ENCODE assay signal across 17 mouse cellular contexts in genomic region chr4:49479035-49479434, GRCm38 (mm10). TPM values are rescaled to one million over a fixed set of nuclear protein-coding genes. Genes with fewer than 3 reads are reported as not detected.
DNase-seq lines count a peak whose midpoint lies in the region; ATAC-seq lines count a peak whose summit lies in the region.
"Not testable (repeated sequence)": the region's sequence is repeated elsewhere in the genome, so short reads cannot be mapped to it uniquely, and the experiment has no call there.
"Had no signal": no experiment of that assay in that cellular context is flagged by ENCODE, and none has a peak within 500 bp of the region (broad histone marks: within the 10 kb centered on the region; RNA-seq: fewer than 3 reads in every experiment).

No protein-coding gene starts in this region.

- not testable (repeated sequence) for H3K9me3 ChIP-seq in heart, embryonic 13.5 days; intestine, embryonic 16.5 days (ENCODE audit: control insufficient read depth, low read length); liver, embryonic 12.5 days (replicated peaks); liver, embryonic 16.5 days (replicated peaks; ENCODE audit: control insufficient read depth, low read length); stomach, embryonic 15.5 days

- H3K9ac ChIP-seq in heart, embryonic 13.5 days; intestine, embryonic 16.5 days (ENCODE audit: low read depth, low read length); liver, embryonic 16.5 days (ENCODE audit: low read depth, low read length); stomach, embryonic 15.5 days: not testable (repeated sequence)
- H3K9ac ChIP-seq in liver, embryonic 12.5 days = peak overlapping the region; percentile 68; the same call in 1 of the 2 replicates

- not testable (repeated sequence) for H3K4me3 ChIP-seq in heart, embryonic 13.5 days; liver, embryonic 12.5 days; liver, embryonic 16.5 days (ENCODE audit: low read depth, low read length); stomach, embryonic 15.5 days (replicated peaks)
- peak overlapping the region; percentile 21; the same call in 1 of the 2 replicates for H3K4me3 ChIP-seq in intestine, embryonic 16.5 days (ENCODE audit: low read length)

- H3K27me3 ChIP-seq in heart, embryonic 13.5 days (replicated peaks); intestine, embryonic 16.5 days (replicated peaks; ENCODE audit: control insufficient read depth, insufficient read depth, low read length); liver, embryonic 12.5 days (replicated peaks); liver, embryonic 16.5 days (ENCODE audit: control insufficient read depth, insufficient read depth, low read depth, low read length); stomach, embryonic 15.5 days (replicated peaks): not testable (repeated sequence)

- not testable (repeated sequence) for H3K36me3 ChIP-seq in heart, embryonic 13.5 days; intestine, embryonic 16.5 days (ENCODE audit: control insufficient read depth, insufficient read depth, low read length); liver, embryonic 12.5 days; liver, embryonic 16.5 days (ENCODE audit: control insufficient read depth, insufficient read depth); stomach, embryonic 15.5 days

- not testable (repeated sequence) for H3K27ac ChIP-seq in heart, embryonic 13.5 days (replicated peaks); intestine, embryonic 16.5 days (ENCODE audit: low read length); liver, embryonic 16.5 days (ENCODE audit: low read length)
- H3K27ac ChIP-seq in liver, embryonic 12.5 days = peak overlapping the region; percentile 69
- H3K27ac ChIP-seq in stomach, embryonic 15.5 days = peak overlapping the region; percentile 51; the same call in 1 of the 2 replicates

- peak; percentile 50 for DNase-seq in R1 (ENCODE audit: low read depth, low spot score)
- peak; percentile 2 for DNase-seq in lung, postnatal 36 days

- 50% methylated on average over 2 of the region's 2 CpGs for whole genome bisulfite sequencing in heart, embryonic 13.5 days
- WGBS in intestine, embryonic 16.5 days = 24% methylated on average over 2 of the region's 2 CpGs
- WGBS in liver, embryonic 12.5 days (ENCODE audit: insufficient replicate concordance) = 13% methylated on average over 2 of the region's 2 CpGs
- WGBS in liver, embryonic 16.5 days (ENCODE audit: insufficient replicate concordance) = 9% methylated on average over 2 of the region's 2 CpGs
- WGBS in stomach, embryonic 15.5 days = 24% methylated on average over 2 of the region's 2 CpGs

- H3K4me2 ChIP-seq in heart, embryonic 13.5 days = 0 out of 2 replicates have a peak overlapping the region, but pooled peaks have one; percentile 68
- peak overlapping the region; percentile 30; the same call in 1 of the 2 replicates for H3K4me2 ChIP-seq in intestine, embryonic 16.5 days (ENCODE audit: low read depth, low read length)
- peak overlapping the region; percentile 72 for H3K4me2 ChIP-seq in liver, embryonic 12.5 days
- peak overlapping the region; percentile 76 for H3K4me2 ChIP-seq in liver, embryonic 16.5 days (ENCODE audit: low read depth, low read length)
- peak overlapping the region; percentile 21; the same call in 1 of the 2 replicates for H3K4me2 ChIP-seq in stomach, embryonic 15.5 days

- peaks cover 13% of the 10 kb centered on the region for H3K4me1 ChIP-seq in heart, embryonic 13.5 days
- H3K4me1 ChIP-seq in intestine, embryonic 16.5 days (ENCODE audit: control insufficient read depth, insufficient read depth, low read length); stomach, embryonic 15.5 days: not testable (repeated sequence)
- peaks cover 66% of the 10 kb centered on the region for H3K4me1 ChIP-seq in liver, embryonic 12.5 days
- H3K4me1 ChIP-seq in liver, embryonic 16.5 days (ENCODE audit: control insufficient read depth, low read depth, low read length) = peaks cover 33% of the 10 kb centered on the region

- ATAC-seq in heart, embryonic 13.5 days (ENCODE audit: extremely low read depth, insufficient number of reproducible peaks, low FRiP score, low TSS enrichment); intestine, embryonic 16.5 days; liver, embryonic 12.5 days; liver, embryonic 16.5 days (ENCODE audit: low read depth); stomach, embryonic 15.5 days (ENCODE audit: insufficient read depth, low FRiP score, low read depth): not testable (repeated sequence)

RNA-seq across cellular contexts. Expression of gene Acnat1, which starts 5.3 kb away (rescaled TPM):
- not detected in 2 replicates for polyA plus RNA-seq in heart, embryonic 13.5 days (2015; fragmentation: Nextera tagmentation; extraction: Ambion mirVana)
- 5.7 and 6.8 TPM in 2 replicates for polyA plus RNA-seq in intestine, embryonic 16.5 days (2015; fragmentation: Nextera tagmentation; extraction: Ambion mirVana)
- 0.18 and 0.37 TPM in 2 replicates for polyA plus RNA-seq in liver, embryonic 12.5 days (2016; fragmentation: Nextera tagmentation; extraction: Ambion mirVana)
- polyA plus RNA-seq in liver, embryonic 16.5 days (2015; fragmentation: Nextera tagmentation; extraction: Ambion mirVana) = 0.86 and 1.1 TPM in 2 replicates
- polyA plus RNA-seq in stomach, embryonic 15.5 days (2015; fragmentation: Nextera tagmentation; extraction: Ambion mirVana) = 1.7 and 2.3 TPM in 2 replicates
- polyA plus RNA-seq: activated CD4-positive, CD25-positive, alpha-beta regulatory T cell, adult 4 months; embryonic facial prominence, embryonic 13.5 days; forebrain, embryonic 13.5 days; forebrain, postnatal 0 days; heart, adult 2 months; heart, embryonic 11.5 days; heart, postnatal 0 days; hindbrain, embryonic 11.5 days; hindbrain, embryonic 15.5 days had no signal

RNA-seq across cellular contexts. Expression of gene Baat, which starts 27.3 kb away (rescaled TPM):
- polyA plus RNA-seq in heart, embryonic 13.5 days (2015; fragmentation: Nextera tagmentation; extraction: Ambion mirVana) = 0.08 TPM in 2 replicates
- 0.20 and 0.53 TPM in 2 replicates for polyA plus RNA-seq in intestine, embryonic 16.5 days (2015; fragmentation: Nextera tagmentation; extraction: Ambion mirVana)
- 0.21 and 0.37 TPM in 2 replicates for polyA plus RNA-seq in liver, embryonic 12.5 days (2016; fragmentation: Nextera tagmentation; extraction: Ambion mirVana)
- polyA plus RNA-seq in liver, embryonic 16.5 days (2015; fragmentation: Nextera tagmentation; extraction: Ambion mirVana) = 2.9 and 3.3 TPM in 2 replicates
- polyA plus RNA-seq in stomach, embryonic 15.5 days (2015; fragmentation: Nextera tagmentation; extraction: Ambion mirVana) = 0.09 and 0.24 TPM in 2 replicates
- polyA plus RNA-seq: activated CD4-positive, CD25-positive, alpha-beta regulatory T cell, adult 4 months; embryonic facial prominence, embryonic 13.5 days; forebrain, embryonic 13.5 days; gonadal fat pad, adult 2 months; heart, adult 2 months; heart, postnatal 0 days; hindbrain, embryonic 15.5 days had no signal

RNA-seq across cellular contexts. Expression of gene Mrpl50, which starts 41.9 kb away (rescaled TPM):
- polyA plus RNA-seq in heart, embryonic 13.5 days (2015; fragmentation: Nextera tagmentation; extraction: Ambion mirVana) = 57.7 and 63.0 TPM in 2 replicates
- 90.7 and 98.9 TPM in 2 replicates for polyA plus RNA-seq in intestine, embryonic 16.5 days (2015; fragmentation: Nextera tagmentation; extraction: Ambion mirVana)
- polyA plus RNA-seq in liver, embryonic 12.5 days (2016; fragmentation: Nextera tagmentation; extraction: Ambion mirVana) = 65.8 and 67.3 TPM in 2 replicates
- 54.4 and 56.9 TPM in 2 replicates for polyA plus RNA-seq in liver, embryonic 16.5 days (2015; fragmentation: Nextera tagmentation; extraction: Ambion mirVana)
- 85.6 and 91.3 TPM in 2 replicates for polyA plus RNA-seq in stomach, embryonic 15.5 days (2015; fragmentation: Nextera tagmentation; extraction: Ambion mirVana)

RNA-seq across cellular contexts. Expression of gene Zfp189, which starts 41.9 kb away (rescaled TPM):
- 5.9 and 6.0 TPM in 2 replicates for polyA plus RNA-seq in heart, embryonic 13.5 days (2015; fragmentation: Nextera tagmentation; extraction: Ambion mirVana)
- 4.4 and 4.8 TPM in 2 replicates for polyA plus RNA-seq in intestine, embryonic 16.5 days (2015; fragmentation: Nextera tagmentation; extraction: Ambion mirVana)
- polyA plus RNA-seq in liver, embryonic 12.5 days (2016; fragmentation: Nextera tagmentation; extraction: Ambion mirVana) = 4.3 and 4.6 TPM in 2 replicates
- 3.5 and 3.8 TPM in 2 replicates for polyA plus RNA-seq in liver, embryonic 16.5 days (2015; fragmentation: Nextera tagmentation; extraction: Ambion mirVana)
- 6.0 and 7.0 TPM in 2 replicates for polyA plus RNA-seq in stomach, embryonic 15.5 days (2015; fragmentation: Nextera tagmentation; extraction: Ambion mirVana)

Comparison
In these comparisons a context has a peak if more than half of its experiments do, and no peak if none do; other contexts are left out.
1. H3K4me2 ChIP-seq: peak in every context shown above with its lines; median percentile 76 in liver, embryonic 16.5 days; 72 in liver, embryonic 12.5 days; 68 in heart, embryonic 13.5 days; 30 in intestine, embryonic 16.5 days; 21 in stomach, embryonic 15.5 days.